Mouse (Mus musculus): ENCODE measurements around the gene Dcaf5. TPM values are rescaled to one million over a fixed set of nuclear protein-coding genes. Genes with fewer than 3 reads are reported as not detected.
A peak's percentile ranks its signal among the peaks of the same experiment; 100 is the strongest.

Dcaf5 gene
- total and polyA plus RNA-seq, 2 experiments, result 7.7 to 19.1 TPM

DNA sequence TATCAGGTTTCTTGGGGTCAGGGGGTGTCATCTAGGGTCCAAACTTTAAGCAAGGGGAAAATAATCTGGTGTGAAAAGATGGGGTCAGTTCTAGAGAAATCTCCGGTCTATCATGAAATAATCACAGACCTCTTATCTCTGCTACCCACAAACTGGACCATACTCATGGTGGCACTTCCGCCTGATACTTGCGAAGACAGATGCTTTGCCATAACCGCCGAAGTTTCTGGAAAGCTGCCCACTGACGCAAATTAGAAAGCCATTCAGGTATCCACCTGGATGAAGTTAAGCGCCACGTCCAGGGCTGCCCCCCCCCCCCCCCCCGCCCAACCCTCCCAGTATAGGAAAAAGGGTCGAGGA lies 1.8 kb downstream of the Dcaf5 start:
- WGBS, result 2% methylated on average over 10 of the region's 10 CpGs

DNA sequence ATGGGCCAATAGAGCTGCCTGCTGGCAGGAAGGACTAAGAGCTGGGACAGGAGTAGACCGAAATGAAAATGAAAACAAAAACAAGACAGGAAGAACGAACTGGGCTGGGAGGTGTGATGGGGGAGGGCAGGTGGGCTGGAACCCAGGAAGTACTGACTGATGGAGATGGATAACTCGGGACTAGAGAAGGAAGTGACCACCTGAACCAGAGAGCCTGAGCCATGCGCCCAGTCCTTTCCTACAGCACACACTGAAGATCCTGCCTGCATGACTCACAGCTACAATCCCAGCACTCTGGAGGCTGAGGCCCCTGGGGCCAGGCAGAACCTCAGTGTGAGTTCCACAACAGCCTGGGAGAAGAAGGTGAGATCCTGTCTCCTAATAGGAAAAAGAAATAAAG lies 3.1 kb downstream of the Dcaf5 start:
- peak; percentile 44 for DNase-seq (ENCODE audit: extremely low read depth, low read depth, low spot score)
- 26% methylated on average over 4 of the region's 4 CpGs for WGBS
- no peak overlapping the region for H3K9ac ChIP-seq (ENCODE audit: low read depth, low read length)

More for the DNA sequence above, 1.8 kb downstream of the Dcaf5 start:
- Histone ChIP-seq H3K36me3 (ENCODE audit: control insufficient read depth, insufficient read depth, low read length) (no peaks in the 10 kb centered on the region), H3K4me1 (ENCODE audit: control insufficient read depth, insufficient read depth, low read length) (peaks cover 5% of the 10 kb centered on the region), H3K27ac (replicated peaks; ENCODE audit: insufficient read depth, low read depth, low read length) (peak overlapping the region; percentile 95; the same call in 1 of the 2 replicates), H3K79me2 (ENCODE audit: control insufficient read depth, insufficient read depth, low read length) (peaks cover 21% of the 10 kb centered on the region), H3K4me3 (ENCODE audit: insufficient read depth, low read depth, low read length) (peak overlapping the region; percentile 92), H3K27me3 (ENCODE audit: control insufficient read depth, insufficient read depth, low read length) (no peaks in the 10 kb centered on the region), H3K9ac (ENCODE audit: low read depth, low read length) (peak overlapping the region; percentile 87)
- peak; percentile 53 for DNase-seq (ENCODE audit: extremely low read depth, low read depth, low spot score)
- TF ChIP-seq POLR2A (IDR thresholded peaks at IDR 0.05; ENCODE audit: extremely low read depth, insufficient read depth, low read length) (no peak), CTCF (IDR thresholded peaks at IDR 0.05; ENCODE audit: low read depth, low read length) (no peak)

DNA sequence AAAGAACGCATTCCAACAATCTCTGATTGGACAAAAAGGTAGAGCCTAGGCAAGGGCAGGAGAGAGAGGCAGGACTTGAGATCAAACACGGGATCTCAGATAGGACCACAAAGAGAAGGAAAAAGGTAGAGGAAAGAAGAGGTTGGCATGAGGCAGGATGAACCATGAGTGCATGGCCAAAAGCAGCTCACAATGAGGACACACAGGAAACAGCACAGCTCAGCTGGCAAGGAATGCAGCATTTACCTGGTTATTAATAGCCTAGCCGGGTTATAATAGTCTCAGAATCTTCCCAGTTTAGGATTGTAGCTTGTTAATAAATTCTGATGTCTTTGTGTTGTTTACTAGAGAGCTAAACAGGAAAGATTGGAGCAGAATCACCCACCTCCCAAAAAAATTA lies 8.7 kb downstream of the Dcaf5 start:
- 91% methylated on average over 3 of the region's 3 CpGs for WGBS
- no peak overlapping the region for H3K4me3 ChIP-seq (ENCODE audit: insufficient read depth, low read depth, low read length)
- H3K9ac ChIP-seq (ENCODE audit: low read depth, low read length), result no peak overlapping the region
- TF ChIP-seq CTCF (IDR thresholded peaks at IDR 0.05; ENCODE audit: low read depth, low read length), result no peak
- no peak for TF ChIP-seq POLR2A (IDR thresholded peaks at IDR 0.05; ENCODE audit: extremely low read depth, insufficient read depth, low read length)
- H3K27me3 ChIP-seq (ENCODE audit: control insufficient read depth, insufficient read depth, low read length), result no peaks in the 10 kb centered on the region
- H3K36me3 ChIP-seq (ENCODE audit: control insufficient read depth, insufficient read depth, low read length), result peaks cover 12% of the 10 kb centered on the region
- no peaks in the 10 kb centered on the region for H3K4me1 ChIP-seq (ENCODE audit: control insufficient read depth, insufficient read depth, low read length)
- H3K27ac ChIP-seq (replicated peaks; ENCODE audit: insufficient read depth, low read depth, low read length), result no peak overlapping the region
- H3K79me2 ChIP-seq (ENCODE audit: control insufficient read depth, insufficient read depth, low read length), result peaks cover 11% of the 10 kb centered on the region
- DNase-seq (ENCODE audit: extremely low read depth, low read depth, low spot score), result no peak

More for the DNA sequence above, 3.1 kb downstream of the Dcaf5 start:
- Histone ChIP-seq H3K79me2 (ENCODE audit: control insufficient read depth, insufficient read depth, low read length) (peaks cover 21% of the 10 kb centered on the region), H3K4me3 (ENCODE audit: insufficient read depth, low read depth, low read length) (no peak overlapping the region; the same call in 1 of the 2 replicates), H3K27me3 (ENCODE audit: control insufficient read depth, insufficient read depth, low read length) (no peaks in the 10 kb centered on the region), H3K27ac (replicated peaks; ENCODE audit: insufficient read depth, low read depth, low read length) (peak overlapping the region; percentile 42), H3K36me3 (ENCODE audit: control insufficient read depth, insufficient read depth, low read length) (peaks cover 5% of the 10 kb centered on the region), H3K4me1 (ENCODE audit: control insufficient read depth, insufficient read depth, low read length) (peaks cover 5% of the 10 kb centered on the region)
- TF ChIP-seq POLR2A (IDR thresholded peaks at IDR 0.05; ENCODE audit: extremely low read depth, insufficient read depth, low read length) (no peak), CTCF (IDR thresholded peaks at IDR 0.05; ENCODE audit: low read depth, low read length) (no peak)

DNA sequence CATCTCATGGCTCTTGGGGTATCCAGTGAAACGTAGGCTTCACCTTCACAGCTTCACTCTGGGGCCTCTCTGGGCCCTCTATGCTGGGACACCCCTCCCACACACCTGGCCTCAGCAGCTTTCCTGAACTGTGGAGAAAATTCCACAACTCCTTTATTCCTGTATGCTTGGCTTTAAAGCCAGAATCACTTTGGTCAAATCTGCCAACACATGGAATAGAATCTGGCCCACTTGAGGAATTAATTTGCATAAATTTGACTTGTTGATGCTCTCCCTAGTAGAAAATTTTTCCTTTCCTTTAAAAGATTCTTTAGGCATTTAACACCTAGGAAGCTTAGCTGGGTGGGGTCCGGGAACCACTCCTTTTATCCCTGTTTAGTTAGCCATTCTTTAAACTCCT lies 21.3 kb downstream of the Dcaf5 start:
- Histone ChIP-seq H3K27me3 (ENCODE audit: control insufficient read depth, insufficient read depth, low read length) (no peaks in the 10 kb centered on the region), H3K4me1 (ENCODE audit: control insufficient read depth, insufficient read depth, low read length) (no peaks in the 10 kb centered on the region), H3K36me3 (ENCODE audit: control insufficient read depth, insufficient read depth, low read length) (peaks cover 12% of the 10 kb centered on the region; the same call in 1 of the 2 replicates), H3K79me2 (ENCODE audit: control insufficient read depth, insufficient read depth, low read length) (peaks cover 7% of the 10 kb centered on the region; the same call in 1 of the 2 replicates), H3K9ac (ENCODE audit: low read depth, low read length) (no peak overlapping the region), H3K27ac (replicated peaks; ENCODE audit: insufficient read depth, low read depth, low read length) (no peak overlapping the region), H3K4me3 (ENCODE audit: insufficient read depth, low read depth, low read length) (no peak overlapping the region)
- no peak for DNase-seq (ENCODE audit: extremely low read depth, low read depth, low spot score)
- TF ChIP-seq POLR2A (IDR thresholded peaks at IDR 0.05; ENCODE audit: extremely low read depth, insufficient read depth, low read length), result no peak
- no peak for TF ChIP-seq CTCF (IDR thresholded peaks at IDR 0.05; ENCODE audit: low read depth, low read length)
- 98% methylated on average over 2 of the region's 2 CpGs for WGBS

DNA sequence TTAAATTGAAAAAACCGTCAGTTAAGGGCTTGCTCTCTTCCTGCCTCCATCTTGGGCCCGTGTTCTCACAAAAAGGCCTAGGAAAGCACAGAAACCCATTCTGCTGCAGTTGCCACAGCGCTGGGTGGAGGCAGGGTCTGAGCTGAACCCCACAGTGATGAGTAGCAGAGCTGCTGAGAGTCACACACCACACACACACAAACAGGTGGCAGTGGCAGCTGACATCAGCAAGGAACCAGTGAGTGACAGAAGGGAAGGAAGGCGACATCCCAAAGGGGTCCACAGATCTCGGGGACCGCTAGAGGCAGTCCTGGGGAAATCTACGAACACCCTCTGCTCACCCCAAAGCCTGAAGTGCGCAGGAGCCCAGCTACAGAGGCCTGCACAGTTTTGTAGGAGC lies 25.5 kb downstream of the Dcaf5 start:
- DNase-seq (ENCODE audit: extremely low read depth, low read depth, low spot score), result no peak
- Histone ChIP-seq H3K27ac (replicated peaks; ENCODE audit: insufficient read depth, low read depth, low read length) (no peak overlapping the region), H3K36me3 (ENCODE audit: control insufficient read depth, insufficient read depth, low read length) (peaks cover 12% of the 10 kb centered on the region; the same call in 1 of the 2 replicates), H3K27me3 (ENCODE audit: control insufficient read depth, insufficient read depth, low read length) (no peaks in the 10 kb centered on the region), H3K4me3 (ENCODE audit: insufficient read depth, low read depth, low read length) (no peak overlapping the region), H3K79me2 (ENCODE audit: control insufficient read depth, insufficient read depth, low read length) (peaks cover 11% of the 10 kb centered on the region; the same call in 1 of the 2 replicates), H3K9ac (ENCODE audit: low read depth, low read length) (no peak overlapping the region), H3K4me1 (ENCODE audit: control insufficient read depth, insufficient read depth, low read length) (no peaks in the 10 kb centered on the region)
- 96% methylated on average over 8 of the region's 8 CpGs for WGBS
- TF ChIP-seq POLR2A (IDR thresholded peaks at IDR 0.05; ENCODE audit: extremely low read depth, insufficient read depth, low read length) (no peak), CTCF (IDR thresholded peaks at IDR 0.05; ENCODE audit: low read depth, low read length) (no peak)

DNA sequence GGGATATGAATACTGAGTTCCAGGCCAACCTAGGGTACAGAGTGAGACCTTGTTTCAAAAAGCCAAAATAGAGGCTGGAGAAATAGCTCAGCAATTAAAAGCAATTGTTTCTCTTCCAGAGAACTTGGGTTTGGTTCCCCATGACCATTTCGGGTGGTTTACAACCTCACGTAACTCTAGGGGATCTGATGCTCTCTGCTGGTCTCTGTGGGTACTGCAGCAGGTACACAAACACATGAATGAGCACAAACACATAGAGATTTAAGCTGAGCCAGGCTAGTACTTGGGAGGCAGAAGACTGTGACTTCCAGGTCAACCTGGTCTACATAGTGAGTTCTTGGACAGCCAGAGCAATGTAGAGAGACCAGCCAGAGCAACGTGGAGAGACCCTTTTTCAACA lies 28.6 kb downstream of the Dcaf5 start:
- Histone ChIP-seq H3K27ac (replicated peaks; ENCODE audit: insufficient read depth, low read depth, low read length) (no peak overlapping the region), H3K4me1 (ENCODE audit: control insufficient read depth, insufficient read depth, low read length) (no peaks in the 10 kb centered on the region), H3K9ac (ENCODE audit: low read depth, low read length) (no peak overlapping the region), H3K79me2 (ENCODE audit: control insufficient read depth, insufficient read depth, low read length) (peaks cover 4% of the 10 kb centered on the region; the same call in 1 of the 2 replicates), H3K27me3 (ENCODE audit: control insufficient read depth, insufficient read depth, low read length) (no peaks in the 10 kb centered on the region), H3K4me3 (ENCODE audit: insufficient read depth, low read depth, low read length) (no peak overlapping the region), H3K36me3 (ENCODE audit: control insufficient read depth, insufficient read depth, low read length) (peaks cover 24% of the 10 kb centered on the region)
- 63% methylated on average over 3 of the region's 3 CpGs for WGBS
- peak; percentile 39 for DNase-seq (ENCODE audit: extremely low read depth, low read depth, low spot score)
- TF ChIP-seq POLR2A (IDR thresholded peaks at IDR 0.05; ENCODE audit: extremely low read depth, insufficient read depth, low read length), result no peak
- peak; percentile 63 for TF ChIP-seq CTCF (IDR thresholded peaks at IDR 0.05; ENCODE audit: low read depth, low read length)

Data from liver, adult 2 months (tissue).